Mouse (Mus musculus) CH12.LX (cell line): ENCODE results near the gene Hecw1. TPM values are rescaled to one million over a fixed set of nuclear protein-coding genes. Genes with fewer than 3 reads are reported as not detected.

Source experiments
- DNase-seq: peaks from one replicate; pipeline ENCODE4 v3.0.0-alpha.2; 2013; ENCODE audit errors: extremely low read depth
- H3K27ac ChIP-seq: 2 replicates; pipeline ENCODE4 v1.5.1; 2012; ENCODE audit warnings: low read depth, mild to moderate bottlenecking, control low read depth, moderate library complexity; ENCODE audit not compliant: insufficient read depth
- H3K27me3 ChIP-seq: replicated peaks from 2 replicates; pipeline ENCODE3; 2012; ENCODE audit warnings: inconsistent platforms
- H3K36me3 ChIP-seq, 2 experiments: replicated peaks in 1 of 2; 2 replicates each; pipeline versions ENCODE3 to v1.6.1; 2012; ENCODE audit warnings: inconsistent platforms in 1 of 2, low read length in 1 of 2, mild to moderate bottlenecking in 1 of 2, mixed read lengths in 1 of 2, moderate library complexity in 1 of 2; ENCODE audit not compliant: control insufficient read depth in 1 of 2, insufficient read depth in 1 of 2
- H3K4me1 ChIP-seq, 2 experiments: 2 replicates each; pipeline ENCODE4 v1.6.1; 2012; ENCODE audit warnings: inconsistent platforms in 1 of 2, moderate library complexity in 1 of 2; ENCODE audit not compliant: insufficient read depth in 2 of 2, control insufficient read depth in 1 of 2
- H3K4me2 ChIP-seq: 2 replicates; pipeline ENCODE4 v1.6.1; 2012; ENCODE audit warnings: low read depth, mild to moderate bottlenecking, control low read depth; ENCODE audit not compliant: poor library complexity, insufficient read depth, severe bottlenecking
- H3K4me3 ChIP-seq, 3 experiments: fragments of 150-350 bp in 1 of 3; sonication (generic) in 1 of 3; replicated peaks in 1 of 3; 2 replicates each; pipeline versions ENCODE3 to v1.5.1; 2011 to 2012; ENCODE audit warnings: low read depth in 2 of 3, low read length in 2 of 3, mild to moderate bottlenecking in 2 of 3, moderate library complexity in 2 of 3, control low read depth in 1 of 3, improper control_type of control experiment in 1 of 3, inconsistent platforms in 1 of 3, mixed read lengths in 1 of 3; ENCODE audit not compliant: poor library complexity in 1 of 3
- H3K79me2 ChIP-seq: replicated peaks from 2 replicates; pipeline ENCODE4 v1.6.1; 2012; ENCODE audit warnings: mild to moderate bottlenecking, moderate library complexity; ENCODE audit not compliant: control insufficient read depth, poor library complexity, insufficient read depth, severe bottlenecking; ENCODE audit errors: extremely low read depth
- H3K9ac ChIP-seq: 2 replicates; pipeline ENCODE4 v1.6.1; 2012; ENCODE audit warnings: low read depth, mild to moderate bottlenecking, control low read depth, moderate library complexity; ENCODE audit not compliant: insufficient read depth
- H3K9me3 ChIP-seq: replicated peaks from 2 replicates; pipeline ENCODE3; 2012; ENCODE audit warnings: low read length, inconsistent platforms, mixed read lengths
- BHLHE40 ChIP-seq: IDR thresholded peaks from 2 replicates; pipeline ENCODE4 v1.6.1; 2011; ENCODE audit warnings: mild to moderate bottlenecking, low read depth, low read length, improper control_type of control experiment
- CHD1 ChIP-seq: IDR thresholded peaks from 2 replicates; pipeline ENCODE4 v1.6.1; 2012; ENCODE audit warnings: low read depth, low read length, improper control_type of control experiment, inconsistent platforms
- GABPA ChIP-seq: IDR thresholded peaks from 2 replicates; pipeline ENCODE4 v1.6.1; 2012; ENCODE audit warnings: low read depth, low read length, improper control_type of control experiment, inconsistent platforms; ENCODE audit not compliant: insufficient replicate concordance
- JUND ChIP-seq: conservative IDR thresholded peaks from 2 replicates; pipeline ENCODE4 v1.6.1; 2011; ENCODE audit warnings: low read depth, low read length, improper control_type of control experiment
- KAT2A ChIP-seq: IDR thresholded peaks from 2 replicates; pipeline ENCODE4 v1.6.1; 2012; ENCODE audit warnings: low read length, improper control_type of control experiment, inconsistent platforms; ENCODE audit not compliant: insufficient replicate concordance
- MAFK ChIP-seq: IDR thresholded peaks from 2 replicates; pipeline ENCODE4 v1.6.1; 2011; ENCODE audit warnings: low read length, improper control_type of control experiment; ENCODE audit not compliant: insufficient replicate concordance
- MAX ChIP-seq: IDR thresholded peaks from 2 replicates; pipeline ENCODE4 v1.6.1; 2011; ENCODE audit warnings: low read length, improper control_type of control experiment
- MAZ ChIP-seq: IDR thresholded peaks from 2 replicates; pipeline ENCODE4 v1.6.1; 2012; ENCODE audit warnings: low read depth, mild to moderate bottlenecking, inconsistent platforms, low read length, improper control_type of control experiment, moderate library complexity
- MEF2A ChIP-seq: IDR thresholded peaks from 2 replicates; pipeline ENCODE4 v1.6.1; 2014; ENCODE audit warnings: low read depth, mild to moderate bottlenecking, inconsistent platforms, low read length, improper control_type of control experiment, borderline replicate concordance
- NELFE ChIP-seq: IDR thresholded peaks from 2 replicates; pipeline ENCODE4 v1.6.1; 2011; ENCODE audit warnings: low read depth, low read length, improper control_type of control experiment
- POLR2AphosphoS2 ChIP-seq: IDR thresholded peaks from 2 replicates; pipeline ENCODE4 v1.6.1; 2011; ENCODE audit warnings: low read depth, low read length, improper control_type of control experiment
- RAD21 ChIP-seq: IDR thresholded peaks from 2 replicates; pipeline ENCODE4 v1.6.1; 2011; ENCODE audit warnings: low read depth, mild to moderate bottlenecking, low read length, improper control_type of control experiment, moderate library complexity
- RCOR1 ChIP-seq: conservative IDR thresholded peaks from 2 replicates; pipeline ENCODE4 v1.6.1; 2012; ENCODE audit warnings: low read depth, mild to moderate bottlenecking, inconsistent platforms, low read length, improper control_type of control experiment
- TCF12 ChIP-seq: IDR thresholded peaks from 2 replicates; pipeline ENCODE4 v1.6.1; 2014; ENCODE audit warnings: low read depth, mild to moderate bottlenecking, inconsistent platforms, low read length, improper control_type of control experiment
- UBTF ChIP-seq: IDR thresholded peaks from 2 replicates; pipeline ENCODE4 v1.6.1; 2012; ENCODE audit warnings: low read depth, mild to moderate bottlenecking, inconsistent platforms, low read length, improper control_type of control experiment, moderate library complexity
- USF2 ChIP-seq: conservative IDR thresholded peaks from 2 replicates; pipeline ENCODE4 v1.6.1; 2011; ENCODE audit warnings: low read depth, low read length, improper control_type of control experiment
- ZKSCAN1 ChIP-seq: IDR thresholded peaks from 2 replicates; pipeline ENCODE4 v1.6.1; 2012; ENCODE audit warnings: low read depth, inconsistent platforms, low read length, improper control_type of control experiment, borderline replicate concordance
- ZMIZ1 ChIP-seq: IDR thresholded peaks from 2 replicates; pipeline ENCODE4 v1.6.1; 2012; ENCODE audit warnings: low read depth, mild to moderate bottlenecking, inconsistent platforms, low read length, improper control_type of control experiment
- dilution Hi-C: fragments of 300-500 bp; cut with MboI; formaldehyde crosslinking; loops from 2 replicates; pipeline ENCODE4 v1.14.3; 2020; ENCODE audit warnings: low sequenced_read_pairs; ENCODE audit not compliant: extremely low pct_unique_long_range_greater_than_20kb, extremely low pct_ligation_motif_present
- in situ Hi-C: fragments of 300-500 bp; cut with MboI; formaldehyde crosslinking; loops from 3 replicates; pipeline ENCODE4 v1.14.3; 2019; ENCODE audit warnings: low sequenced_read_pairs, low pct_ligation_motif_present, low pct_unique_long_range_greater_than_20kb, mixed read lengths
- polyA plus RNA-seq: library from polyadenylated mRNA; unstranded; fragments of >175 nt; gene quantifications from 2 replicates; pipeline ENCODE4 v1.2.1, GENCODE M21; 2012; ENCODE audit warnings: low read depth; ENCODE audit not compliant: insufficient read length
- total RNA-seq, 2 experiments: library from RNA; depleted of rRNA; stranded (reverse); fragments of 300-350 nt in 1 of 2; fragments of >200 nt in 1 of 2; gene quantifications; 2 replicates each; pipeline ENCODE4 v1.2.3; 2012 to 2014

Gene Hecw1
- total and polyA plus RNA-seq, 3 experiments, result not detected

- no peak overlapping the region for H3K27ac ChIP-seq
- no peak for DNase-seq
Measured at GRCm38 (mm10) chr13:14513934-14514333, 9.1 kb downstream of the Hecw1 start.

DNA sequence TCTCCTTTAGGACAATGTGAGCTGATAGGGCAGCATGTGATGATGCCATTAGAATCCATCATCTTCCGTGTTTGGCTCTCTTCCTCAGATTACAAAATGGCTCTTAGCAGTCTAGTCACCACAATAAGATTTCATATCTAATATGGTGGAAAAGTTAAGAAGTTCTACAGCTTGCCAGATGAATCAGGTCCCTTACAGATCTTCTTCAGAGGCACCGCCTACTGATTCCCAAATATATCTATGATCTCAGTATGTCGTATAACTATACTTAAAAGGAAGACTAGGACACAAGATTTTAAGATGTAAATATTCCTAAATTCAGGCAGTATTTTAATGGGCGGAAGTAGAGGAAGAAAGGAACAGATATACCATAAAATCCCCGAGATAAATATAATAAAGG lies 16.3 kb downstream of the Hecw1 start:
- H3K9ac ChIP-seq, result no peak overlapping the region
- no peak overlapping the region for H3K27ac ChIP-seq
- no peak for DNase-seq
- no peak overlapping the region for H3K4me3 ChIP-seq
- H3K4me1 ChIP-seq, result no peaks in the 10 kb centered on the region
- dilution Hi-C loops (no loop called here), in situ Hi-C loops (no loop called here)
- peaks cover 3% of the 10 kb centered on the region for H3K9me3 ChIP-seq
- no peak overlapping the region for H3K4me2 ChIP-seq
- TF ChIP-seq JUND, result no peak
- no peak for TF ChIP-seq ZMIZ1
- TF ChIP-seq RCOR1, result no peak
- TF ChIP-seq GABPA, result no peak
- no peak for TF ChIP-seq MEF2A
- no peak for TF ChIP-seq CHD1
- no peak for TF ChIP-seq UBTF
- no peak for TF ChIP-seq BHLHE40
- TF ChIP-seq NELFE, result no peak
- no peak for TF ChIP-seq MAX
- TF ChIP-seq MAZ, result no peak
- no peaks in the 10 kb centered on the region for H3K79me2 ChIP-seq
- no peaks in the 10 kb centered on the region for H3K36me3 ChIP-seq
- no peaks in the 10 kb centered on the region for H3K27me3 ChIP-seq

More at GRCm38 (mm10) chr13:14513934-14514333, 9.1 kb downstream of the Hecw1 start:
- Histone ChIP-seq H3K4me3 (no peak overlapping the region), H3K27me3 (no peaks in the 10 kb centered on the region), H3K9ac (no peak overlapping the region), H3K79me2 (no peaks in the 10 kb centered on the region), H3K36me3 (no peaks in the 10 kb centered on the region), H3K4me2 (no peak overlapping the region), H3K9me3 (no peaks in the 10 kb centered on the region), H3K4me1 (no peaks in the 10 kb centered on the region)
- TF ChIP-seq MAFK, result no peak
- dilution Hi-C loops, result no loop called here
- in situ Hi-C loops, result no loop called here

DNA sequence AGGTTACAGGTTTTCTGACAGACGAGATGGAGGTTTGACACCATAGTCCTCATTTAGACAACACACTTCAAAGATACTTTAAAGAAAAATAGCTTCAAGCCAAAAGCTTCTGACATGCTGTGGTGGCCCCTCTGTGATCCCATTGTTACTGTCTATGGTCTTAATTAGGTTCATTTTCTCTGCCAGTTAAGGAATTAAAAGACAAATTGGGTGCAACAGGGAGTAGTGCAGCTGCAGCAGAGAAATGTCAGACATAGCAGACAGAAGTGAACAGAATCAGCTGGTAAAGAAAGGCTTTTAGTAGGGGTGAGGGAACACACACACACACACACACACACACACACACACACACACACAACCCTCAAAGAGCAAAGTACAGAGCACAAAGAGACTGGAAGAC lies 22.8 kb downstream of the Hecw1 start:
- in situ Hi-C loops, result no loop called here
- H3K9ac ChIP-seq, result no peak overlapping the region
- H3K79me2 ChIP-seq, result no peaks in the 10 kb centered on the region
- no peak overlapping the region for H3K4me3 ChIP-seq
- no peaks in the 10 kb centered on the region for H3K4me1 ChIP-seq
- H3K27me3 ChIP-seq, result no peaks in the 10 kb centered on the region
- DNase-seq, result no peak
- TF ChIP-seq TCF12 (no peak), POLR2AphosphoS2 (no peak), KAT2A (no peak), ZKSCAN1 (no peak), GABPA (no peak), JUND (no peak), RAD21 (no peak), USF2 (no peak)
- TF ChIP-seq, all 38 proteins: peak for 0
- dilution Hi-C loops, result no loop called here
- Histone ChIP-seq H3K27ac (no peak overlapping the region), H3K4me2 (no peak overlapping the region), H3K9me3 (no peaks in the 10 kb centered on the region), H3K36me3 (no peaks in the 10 kb centered on the region)
